ENCODE assay signal across 50 mouse cellular contexts in the genomic region with DNA sequence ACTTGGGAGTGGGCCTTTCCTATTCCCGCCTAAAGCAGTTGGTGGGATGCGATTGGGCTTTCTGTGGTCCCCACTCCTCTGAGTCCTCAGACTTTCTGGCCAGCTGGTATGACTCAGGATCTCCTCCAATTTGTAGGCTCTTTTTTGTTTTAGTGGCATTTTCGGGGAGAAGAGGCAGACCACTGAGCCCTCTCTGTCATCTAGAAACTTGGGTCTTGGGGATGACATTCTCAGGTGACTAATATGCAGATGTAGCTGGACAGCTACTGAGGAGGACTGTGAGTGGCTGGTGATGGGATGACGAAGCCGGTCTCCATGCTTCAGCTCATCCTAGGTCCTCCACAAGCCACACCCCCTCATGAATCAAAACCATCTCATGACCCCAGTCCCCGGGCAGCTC. TPM values are rescaled to one million over a fixed set of nuclear protein-coding genes. Genes with fewer than 3 reads are reported as not detected.
"Had no signal": no experiment of that assay in that cellular context is flagged by ENCODE, and none has a peak within 500 bp of the region (broad histone marks: within the 10 kb centered on the region; RNA-seq: fewer than 3 reads in every experiment).

No protein-coding gene starts in this region.

- H3K27ac ChIP-seq: heart, embryonic 10.5 days; heart, embryonic 13.5 days; heart, embryonic 15.5 days; hindbrain, embryonic 10.5 days; hindbrain, embryonic 12.5 days; hindbrain, embryonic 13.5 days; hindbrain, embryonic 14.5 days; hindbrain, embryonic 15.5 days; hindbrain, postnatal 0 days; intestine, embryonic 15.5 days; kidney, embryonic 15.5 days; kidney, postnatal 0 days had no signal

- H3K4me3 ChIP-seq: heart, embryonic 10.5 days; heart, embryonic 12.5 days; heart, embryonic 13.5 days; heart, embryonic 15.5 days; hindbrain, embryonic 10.5 days; hindbrain, embryonic 12.5 days; hindbrain, embryonic 13.5 days; hindbrain, embryonic 15.5 days; intestine, embryonic 15.5 days; kidney, embryonic 15.5 days had no signal

- H3K9me3 ChIP-seq: heart, embryonic 10.5 days; heart, embryonic 12.5 days; heart, embryonic 13.5 days; heart, embryonic 15.5 days; hindbrain, embryonic 10.5 days; hindbrain, embryonic 12.5 days; hindbrain, embryonic 13.5 days; hindbrain, embryonic 15.5 days; intestine, embryonic 15.5 days; kidney, embryonic 15.5 days had no signal

- H3K36me3 ChIP-seq: heart, embryonic 10.5 days; heart, embryonic 12.5 days; heart, embryonic 13.5 days; heart, embryonic 15.5 days; hindbrain, embryonic 10.5 days; hindbrain, embryonic 12.5 days; hindbrain, embryonic 13.5 days; hindbrain, embryonic 15.5 days; intestine, embryonic 15.5 days; kidney, embryonic 15.5 days had no signal

- ATAC-seq: hindbrain, embryonic 16.5 days; hindbrain, postnatal 0 days; inflammation-experienced regulatory T-cells, adult 6 months; intestine, embryonic 15.5 days; intestine, embryonic 16.5 days; intestine, postnatal 0 days had no signal

- H3K4me2 ChIP-seq: heart, embryonic 11.5 days; heart, embryonic 12.5 days; heart, embryonic 13.5 days; heart, embryonic 15.5 days; hindbrain, embryonic 12.5 days; hindbrain, embryonic 13.5 days; hindbrain, embryonic 14.5 days; hindbrain, embryonic 15.5 days; intestine, embryonic 15.5 days; kidney, embryonic 15.5 days had no signal

- H3K4me1 ChIP-seq: heart, embryonic 15.5 days; intestine, embryonic 15.5 days had no signal

- DNase-seq: heart, postnatal 10 days; heart, postnatal 14 days; heart, postnatal 36 days; heart, postnatal 4 days; kidney, adult 11 months; kidney, adult 18-20 months; kidney, adult 2 months; kidney, adult 8-10 months; kidney, adult 9 months; kidney, postnatal 10 days; kidney, postnatal 14 days; kidney, postnatal 25 days; kidney, postnatal 36 days; kidney, postnatal 4 days; layer of hippocampus, adult 9-11 months; layer of hippocampus, postnatal 36 days had no signal

- H3K9ac ChIP-seq: heart, embryonic 12.5 days; heart, embryonic 13.5 days; heart, embryonic 15.5 days; hindbrain, embryonic 12.5 days; hindbrain, embryonic 13.5 days; hindbrain, embryonic 14.5 days; hindbrain, embryonic 15.5 days; intestine, embryonic 15.5 days; kidney, embryonic 15.5 days had no signal

- H3K27me3 ChIP-seq: heart, embryonic 12.5 days; heart, embryonic 15.5 days; hindbrain, embryonic 12.5 days; hindbrain, embryonic 13.5 days; hindbrain, embryonic 15.5 days; intestine, embryonic 15.5 days had no signal

RNA-seq across cellular contexts. Expression of gene AL607142.1, which starts 2.6 kb away (rescaled TPM):
- total RNA-seq: heart, postnatal 10 days; heart, postnatal 14 days; heart, postnatal 25 days; heart, postnatal 36 days; heart, postnatal 4 days; hematopoietic stem cell, adult 5-6 weeks; hindbrain, postnatal 0 days; layer of hippocampus, adult 18-20 months; layer of hippocampus, adult 8-10 months; layer of hippocampus, postnatal 10 days; layer of hippocampus, postnatal 14 days; layer of hippocampus, postnatal 25 days; layer of hippocampus, postnatal 36 days; left cerebral cortex, adult 18-20 months had no signal
- polyA plus RNA-seq: heart, embryonic 10.5 days; heart, embryonic 11.5 days; heart, embryonic 12.5 days; heart, embryonic 13.5 days; heart, embryonic 14.5 days; heart, embryonic 15.5 days; heart, embryonic 16.5 days; heart, postnatal 0 days; hindbrain, embryonic 10.5 days; hindbrain, embryonic 11.5 days; hindbrain, embryonic 12.5 days; hindbrain, embryonic 13.5 days; hindbrain, embryonic 14.5 days; hindbrain, embryonic 15.5 days; hindbrain, embryonic 16.5 days; hindbrain, postnatal 0 days; inflammation-experienced regulatory T-cells, adult 6 months; intestine, embryonic 14.5 days; intestine, embryonic 15.5 days; intestine, embryonic 16.5 days; intestine, postnatal 0 days; kidney, adult 2 months; kidney, embryonic 14.5 days; kidney, embryonic 15.5 days; kidney, embryonic 16.5 days; kidney, postnatal 0 days; large intestine, adult 2 months had no signal
